Comparison of ENCODE assay signal across 7 mouse cellular contexts in the genomic region with DNA sequence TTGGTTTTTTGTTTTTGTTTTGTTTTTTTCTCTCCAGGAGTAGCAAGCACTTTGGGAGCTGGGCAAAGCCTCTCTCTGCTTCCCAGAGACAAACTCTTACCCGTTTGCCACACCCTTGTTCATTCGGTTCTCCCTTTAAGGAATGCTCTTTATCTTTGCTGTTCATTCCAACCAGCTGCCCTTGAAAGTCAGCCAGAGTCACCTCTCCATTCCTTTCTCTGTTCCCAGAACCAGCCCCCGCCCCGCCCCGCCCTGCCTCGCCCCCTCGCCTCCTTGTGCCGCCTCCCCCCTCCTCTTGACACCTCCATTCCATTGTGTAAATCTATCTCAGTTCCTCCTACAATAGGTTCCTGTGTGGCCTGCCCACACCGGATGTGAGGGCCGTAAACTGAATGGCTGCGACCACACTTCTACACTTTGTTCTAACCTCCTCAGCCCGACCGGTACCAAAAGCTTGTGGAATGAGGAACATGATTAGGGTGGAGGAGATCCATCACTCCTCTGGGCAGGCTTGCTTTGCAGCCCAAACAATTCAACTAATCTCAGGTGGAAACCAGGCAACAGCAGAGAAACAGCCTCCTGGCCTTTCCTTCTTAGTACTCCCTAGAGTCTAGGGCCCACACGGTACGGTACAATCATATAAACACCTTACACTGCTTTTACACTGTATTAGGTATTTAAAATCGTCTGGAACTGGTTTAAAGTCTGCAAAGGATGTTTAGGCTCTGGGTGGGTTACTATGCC. TPM values are rescaled to one million over a fixed set of nuclear protein-coding genes. Genes with fewer than 3 reads are reported as not detected.
DNase-seq lines count a peak whose midpoint lies in the region; ATAC-seq and TF ChIP-seq lines count a peak whose summit lies in the region.

No protein-coding gene starts in this region.

- ATAC-seq in G1E (ENCODE audit: extremely low read depth, insufficient number of reproducible peaks, low FRiP score, poor library complexity, severe bottlenecking): peak; percentile 45; the same call in 1 of the 2 replicates
- peak; percentile 94 for ATAC-seq in common myeloid progenitor, adult 5-6 weeks (replicated peaks; ENCODE audit: low read depth, poor library complexity, severe bottlenecking)
- peak; percentile 97 for ATAC-seq in megakaryocyte progenitor cell, adult 5-6 weeks (replicated peaks; ENCODE audit: poor library complexity)

- intact Hi-C loops in gastrocnemius, postnatal 36 days (cut with DNase I): no loop called here

- no peaks in the 10 kb centered on the region for H3K4me1 ChIP-seq in G1E (ENCODE audit: insufficient read depth, low read depth, low read length)

- H3K36me3 ChIP-seq in G1E (replicated peaks): no peaks in the 10 kb centered on the region

- no peak overlapping the region for H3K4me3 ChIP-seq in G1E (ENCODE audit: low read depth, low read length)

- H3K9me3 ChIP-seq in G1E (replicated peaks): no peaks in the 10 kb centered on the region; the same call in 1 of the 2 replicates

- no peak for TF ChIP-seq CTCF in G1E (IDR thresholded peaks at IDR 0.05; ENCODE audit: low read depth, low read length)

- no peak for DNase-seq in G1E (ENCODE audit: low spot score)
- DNase-seq in kidney, postnatal 14 days: peak; percentile 29
- no peak for DNase-seq in left cerebral cortex, adult 9 months (ENCODE audit: low spot score in 2 of 2)
- no peak for DNase-seq in gastrocnemius, postnatal 36 days
- DNase-seq in right cerebral cortex, postnatal 36 days (ENCODE audit: low spot score in 2 of 2): no peak

- peaks cover 9% of the 10 kb centered on the region for H3K27me3 ChIP-seq in G1E (ENCODE audit: insufficient read depth, low read length)

RNA-seq across cellular contexts. Expression of a gene that starts 9.5 kb away (rescaled TPM):
- total RNA-seq in G1E (2014; fragmentation: Nextera tagmentation): not detected in 2 replicates
- total RNA-seq in G1E (2017): 0.29 and 0.71 TPM in 2 replicates
- polyA plus RNA-seq in G1E (2012): not detected in 2 replicates
- total RNA-seq in common myeloid progenitor, adult 5-6 weeks (2017): 42.3 and 55.9 TPM in 2 replicates
- total RNA-seq in megakaryocyte progenitor cell, adult 5-6 weeks (2015): 16.6 and 28.2 TPM in 2 replicates
- 7.0 and 15.4 TPM in 2 replicates for total RNA-seq in megakaryocyte progenitor cell, adult 5-6 weeks (2017)
- total RNA-seq in gastrocnemius, postnatal 36 days (2021): 1 to 10 TPM; 6.4 to 6.5 TPM

Comparison
In these comparisons a context has a peak if more than half of its experiments do, and no peak if none do; other contexts are left out.
1. ATAC-seq: peak in every context shown above with its lines; median percentile 97 in megakaryocyte progenitor cell, adult 5-6 weeks; 94 in common myeloid progenitor, adult 5-6 weeks; 45 in G1E.
2. RNA of a gene that starts 9.5 kb away (total RNA-seq): 42.3 to 55.9 TPM in common myeloid progenitor, adult 5-6 weeks, 7.0 to 28.2 TPM in megakaryocyte progenitor cell, adult 5-6 weeks and 6.4 to 6.5 TPM in gastrocnemius, postnatal 36 days; 0.29 to 0.71 TPM in G1E; every median in the first group is over 4 times any median in the second.